Mouse (Mus musculus) gastrocnemius, postnatal 36 days (tissue): ENCODE results near the gene Tsr2. TPM values are rescaled to one million over a fixed set of nuclear protein-coding genes. Genes with fewer than 3 reads are reported as not detected.

Experiments used
- DNase-seq, 2 experiments: peaks; one replicate each; pipeline ENCODE4 v3.0.0; 2022
- intact Hi-C: fragments of 180-260 bp; cut with DNase I; formaldehyde crosslinking; loops from one replicate; pipeline ENCODE4 v1.15.1; 2025
- long read RNA-seq, 2 experiments: library from polyadenylated mRNA; stranded (forward); transcript quantifications; one replicate each; pipeline ENCODE4 v2.0.0; 2021
- total RNA-seq, 2 experiments: library from RNA; stranded (reverse); gene quantifications; 2 replicates each; pipeline ENCODE4 v1.2.3; 2021

Tsr2 gene
- total RNA-seq, result 1 to 10 TPM; 5.6 to 6.4 TPM
- long read RNA-seq, experiment 1, partial matches to known transcripts, result 0 of 6 reads
- long read RNA-seq, experiment 1, other reads (novel, unspliced or antisense), result 1 of 6 reads
- long read RNA-seq, experiment 2, partial matches to known transcripts, result 0 of 5 reads
- long read RNA-seq, experiment 2, other reads (novel, unspliced or antisense), result 1 of 5 reads

DNA sequence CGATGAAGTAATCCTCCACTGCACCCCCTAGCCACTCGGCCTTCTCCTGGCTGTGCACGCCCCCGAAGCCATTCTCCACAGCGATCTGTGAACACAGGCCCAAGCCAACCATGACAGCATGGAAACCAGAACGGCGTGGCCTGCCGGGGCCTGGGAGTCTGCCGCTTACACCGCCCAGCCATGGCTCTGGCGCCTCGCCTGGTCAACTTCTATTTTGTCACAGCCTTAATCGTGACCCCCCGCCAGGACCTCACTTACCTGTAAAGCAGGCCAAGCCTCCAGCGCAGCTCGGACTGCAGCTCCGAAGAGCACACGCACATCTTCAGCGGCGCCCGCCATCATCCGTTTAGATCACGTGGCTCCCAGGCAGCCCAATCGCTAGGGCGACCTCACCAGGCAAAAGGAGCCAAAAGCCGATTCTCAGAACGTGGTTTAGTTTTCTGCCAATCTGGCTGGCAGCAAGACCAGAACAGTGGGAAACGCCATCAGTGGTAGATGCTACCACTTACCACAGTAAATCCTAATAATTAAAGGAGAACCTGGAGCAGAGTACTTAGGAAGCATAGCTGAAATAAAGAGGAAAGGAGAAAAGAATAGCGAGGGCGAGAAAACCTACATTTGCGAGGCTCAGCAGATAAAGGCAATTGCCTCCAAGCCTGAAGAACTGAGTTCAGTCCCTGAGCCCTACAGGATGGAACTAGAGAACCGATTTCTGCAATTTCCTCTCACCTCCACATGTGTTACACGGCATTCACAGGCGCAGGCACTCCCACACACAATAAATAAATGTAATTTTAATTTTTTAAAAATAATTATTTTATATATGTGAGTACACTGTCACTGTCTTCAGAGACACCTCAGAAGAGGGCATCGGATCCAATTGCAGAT is at the start of gene Tsr2:
TSS of gene Tsr2 (minus strand) at position 373 of the 888 bp plus-strand sequence.
- peak; percentile 38 to 47 for DNase-seq
- intact Hi-C loops, result loop anchor here (10.0 kb wide), 1 partner anchor 132 kb away; no protein-coding TSS in a partner anchor

DNA sequence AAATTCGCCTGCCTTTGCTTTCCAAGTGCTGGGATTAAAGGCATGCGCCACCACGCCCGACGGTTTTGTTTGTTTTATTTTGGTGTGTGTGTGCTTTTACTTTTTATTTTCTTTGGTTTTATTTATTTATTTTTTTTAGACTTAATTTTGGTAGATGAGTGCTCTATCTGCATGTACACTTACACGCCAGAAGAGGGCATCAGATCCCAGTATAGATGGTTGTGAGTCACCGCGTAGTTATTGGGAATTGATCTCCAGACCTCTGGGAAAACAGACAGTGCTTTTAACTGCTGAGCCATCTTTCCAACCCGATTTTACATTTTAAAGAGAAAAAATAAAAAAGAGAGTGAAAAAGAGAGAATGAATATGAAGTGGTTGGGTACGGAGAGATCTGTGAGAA is 36.4 kb upstream of the Tsr2 start:
- intact Hi-C loops, result no loop called here

DNA sequence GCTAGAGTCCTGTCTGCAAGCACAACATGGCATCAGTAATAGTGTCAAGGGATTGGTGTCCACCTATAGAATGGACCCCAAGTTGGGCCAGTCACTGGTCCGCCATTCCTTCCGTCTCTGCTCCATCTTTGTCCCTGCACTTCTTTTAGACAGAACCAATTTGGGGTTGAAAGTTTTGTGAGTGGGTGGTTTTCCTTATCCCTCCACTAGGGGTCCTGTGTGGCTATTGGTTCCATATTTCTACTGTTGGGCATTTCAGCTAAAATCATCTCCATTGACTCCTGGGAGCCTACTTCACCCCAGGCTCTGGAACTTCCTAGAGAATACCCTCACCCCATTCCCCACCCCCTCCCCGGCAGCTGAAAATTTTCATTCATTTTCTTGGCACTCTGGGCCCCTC is 34.1 kb upstream of the Tsr2 start:
- intact Hi-C loops, result no loop called here
- no peak for DNase-seq

More for the DNA sequence above, 36.4 kb upstream of the Tsr2 start:
- no peak for DNase-seq

DNA sequence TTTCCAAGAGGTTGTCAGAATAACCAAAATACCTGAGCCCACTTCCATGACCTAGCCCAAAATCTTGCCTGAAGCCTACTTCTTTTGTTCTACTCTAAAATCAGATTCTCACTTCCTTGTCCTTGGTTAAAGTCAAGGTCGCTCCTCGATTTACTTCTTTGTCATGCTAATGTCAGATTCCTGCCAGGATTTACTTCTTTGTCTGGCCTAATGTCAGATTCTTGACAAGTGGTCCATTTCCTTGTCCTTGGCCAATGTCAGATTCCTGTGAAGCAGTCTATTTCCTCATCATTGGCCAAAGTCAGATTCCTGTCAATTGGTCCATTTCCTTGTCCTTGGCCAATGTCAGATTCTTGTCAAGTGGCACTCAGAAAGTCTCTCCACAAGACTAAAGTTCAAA is 27.6 kb upstream of the Tsr2 start:
- intact Hi-C loops, result no loop called here
- no peak for DNase-seq

DNA sequence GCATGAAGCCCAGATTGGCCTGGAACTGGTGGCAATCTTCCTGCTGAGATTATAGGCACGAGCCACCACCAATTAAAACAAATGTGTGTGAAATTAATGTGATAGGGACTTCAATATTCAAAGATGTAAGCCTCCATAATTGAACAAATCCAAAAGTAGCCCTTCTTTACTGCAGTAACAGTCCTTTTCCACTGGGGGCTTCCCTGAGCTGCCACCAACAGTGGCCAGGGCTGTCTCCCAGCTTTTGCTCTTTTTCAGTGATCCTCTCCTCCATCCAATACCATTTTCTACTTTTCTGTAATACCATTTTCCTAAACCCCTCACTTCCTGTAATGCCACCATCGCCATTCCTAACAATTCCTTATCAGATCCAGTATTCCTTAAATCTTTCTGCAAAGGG is 21.1 kb upstream of the Tsr2 start:
- intact Hi-C loops, result loop anchor here (5.0 to 10.0 kb wide), 3 partner anchors 160 to 605 kb away; no protein-coding TSS in a partner anchor
- no peak for DNase-seq

DNA sequence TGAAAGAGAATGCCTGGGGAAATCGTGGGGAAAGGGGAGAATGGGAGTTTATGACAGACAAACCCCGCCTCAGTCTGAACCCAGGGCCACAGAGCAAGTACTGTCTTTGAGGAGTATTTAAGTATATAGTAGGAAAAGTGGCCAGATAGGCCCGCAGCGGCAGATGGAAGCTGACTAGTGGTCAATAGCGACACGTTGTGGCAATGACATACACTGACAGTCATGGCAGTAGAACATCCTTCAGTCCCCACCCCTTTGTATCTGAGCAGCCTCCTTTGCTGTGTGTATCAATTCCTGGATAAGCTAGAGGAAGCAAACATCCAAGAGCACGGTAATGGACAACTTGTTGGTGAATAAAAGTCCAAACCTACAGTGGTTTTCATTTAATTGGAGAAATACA is 20.5 kb upstream of the Tsr2 start:
- DNase-seq, result peak in 1 of 2 experiments; percentile 3
- intact Hi-C loops, result loop anchor here (5.0 to 10.0 kb wide), 3 partner anchors 159 to 604 kb away; no protein-coding TSS in a partner anchor

DNA sequence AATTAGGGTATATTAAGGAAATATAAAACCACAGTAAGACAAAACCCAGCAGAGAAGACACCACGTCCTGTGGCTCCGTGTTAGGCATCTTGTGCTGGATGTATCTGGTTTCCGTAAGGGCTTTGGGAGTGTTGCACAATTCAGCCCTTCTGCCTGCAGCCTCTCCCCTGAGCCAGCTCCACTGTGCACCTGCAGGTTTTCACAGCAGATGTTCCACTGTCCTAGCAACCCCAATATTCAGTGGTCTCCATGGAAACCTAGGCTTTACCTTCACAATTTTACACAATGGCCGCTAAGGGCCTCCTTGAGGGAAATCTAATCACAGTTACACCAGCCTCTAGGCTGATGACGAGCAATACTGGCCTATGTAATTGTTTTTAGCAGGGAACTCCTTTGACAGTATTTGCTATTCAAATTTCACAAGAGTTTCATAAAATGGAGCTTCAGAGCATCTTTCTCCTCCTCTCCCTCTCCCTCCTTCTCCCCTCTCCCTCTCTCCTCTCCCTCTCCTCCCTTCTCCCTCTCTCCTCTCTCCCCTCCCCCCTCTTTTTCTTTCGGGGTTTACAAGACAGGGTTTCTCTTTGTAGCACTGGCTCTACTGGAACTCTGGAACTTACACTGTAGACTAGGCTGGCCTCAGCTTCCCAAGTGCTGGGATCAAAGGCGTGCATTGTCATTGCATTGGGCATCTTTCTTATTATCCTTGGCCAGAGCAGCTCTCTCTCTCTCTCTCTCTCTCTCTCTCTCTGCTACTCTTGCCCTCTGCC is 11.1 kb upstream of the Tsr2 start:
- no peak for DNase-seq
- intact Hi-C loops, result no loop called here

DNA sequence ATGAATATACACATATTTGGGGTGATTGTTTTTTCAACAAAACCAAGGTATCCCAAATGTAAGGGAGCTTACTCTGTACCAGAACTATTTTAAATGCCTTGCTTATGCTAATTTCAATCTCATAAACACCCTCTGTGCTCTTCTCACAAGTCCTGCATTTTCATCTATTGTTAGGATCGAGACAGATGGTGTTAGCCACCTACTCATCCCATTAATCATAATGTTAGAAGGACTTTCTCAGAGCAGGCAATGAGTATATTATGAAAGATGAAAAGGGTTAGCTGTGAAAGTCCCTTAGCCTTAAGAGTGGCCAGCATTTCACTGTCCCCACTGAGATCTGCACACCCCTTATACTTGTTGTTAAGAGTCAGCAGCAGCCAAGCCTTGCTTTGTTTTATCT is 8.9 kb downstream of the Tsr2 start:
- no peak for DNase-seq
- intact Hi-C loops, result no loop called here

DNA sequence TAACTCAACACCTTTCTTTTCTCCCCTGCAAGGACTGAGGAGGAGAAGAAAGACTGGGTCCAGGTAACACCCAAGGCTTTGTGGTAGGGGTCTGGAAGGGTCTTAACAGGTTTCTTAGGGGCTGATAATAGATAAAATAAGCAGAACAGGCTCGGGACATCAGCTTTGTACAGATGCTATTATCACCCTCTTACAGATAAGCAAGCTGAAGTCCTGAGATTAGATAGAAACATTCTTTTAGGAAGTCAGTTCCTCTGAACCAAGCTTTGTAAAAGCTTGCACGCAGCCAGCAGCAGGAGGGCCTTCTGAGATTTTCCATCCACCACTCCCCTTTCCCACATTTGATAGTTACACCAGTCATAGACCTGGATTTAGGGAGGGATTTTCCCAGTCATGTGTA is 10.7 kb downstream of the Tsr2 start:
- intact Hi-C loops, result no loop called here
- DNase-seq, result no peak

DNA sequence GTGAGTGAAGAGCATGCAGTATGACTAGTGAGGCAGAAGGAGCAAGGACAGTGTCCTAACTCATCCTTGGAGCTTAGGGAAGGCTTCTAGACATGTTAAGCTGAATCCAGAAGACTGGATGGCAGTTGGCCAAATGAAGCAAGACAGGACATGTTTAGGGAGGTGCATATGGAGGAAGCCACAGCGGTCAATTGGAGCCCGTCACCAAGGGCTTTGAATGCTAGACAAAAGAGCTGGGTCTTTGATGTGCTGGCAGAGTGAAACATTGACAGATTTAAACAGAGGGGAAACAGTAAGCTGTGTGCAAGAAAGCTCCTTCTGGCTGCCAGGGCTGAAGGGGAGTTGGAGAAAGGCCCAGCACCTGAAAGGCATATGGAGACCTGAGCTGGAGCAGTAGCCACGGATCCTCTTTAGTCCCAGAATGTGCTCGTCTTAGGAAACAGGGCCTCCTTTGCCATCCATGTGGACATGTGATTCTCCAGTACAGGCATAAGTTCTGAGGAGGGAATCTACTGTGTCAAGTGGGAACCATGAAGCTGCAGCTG is 19.3 kb downstream of the Tsr2 start:
- no peak for DNase-seq
- intact Hi-C loops, result no loop called here

DNA sequence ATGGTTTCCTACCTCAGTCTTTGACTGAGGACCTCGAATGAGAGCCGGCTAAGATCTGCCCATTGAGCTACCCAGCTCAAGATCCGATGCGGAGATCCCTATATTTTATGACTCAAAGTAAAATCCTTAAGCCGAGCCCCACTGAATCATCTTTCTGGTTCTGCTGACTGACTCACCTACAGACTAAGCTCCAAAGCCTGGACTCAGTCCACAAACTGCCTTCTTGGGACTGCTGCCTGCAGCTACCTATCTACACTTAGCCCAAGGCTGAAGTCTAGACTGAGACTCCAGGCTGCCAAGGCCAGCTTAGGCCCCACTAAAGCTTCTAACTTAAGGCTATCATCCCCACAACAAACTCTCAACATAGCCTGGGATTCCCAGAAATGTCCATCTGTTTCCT is 20.3 kb downstream of the Tsr2 start:
- DNase-seq, result no peak
- intact Hi-C loops, result no loop called here

DNA sequence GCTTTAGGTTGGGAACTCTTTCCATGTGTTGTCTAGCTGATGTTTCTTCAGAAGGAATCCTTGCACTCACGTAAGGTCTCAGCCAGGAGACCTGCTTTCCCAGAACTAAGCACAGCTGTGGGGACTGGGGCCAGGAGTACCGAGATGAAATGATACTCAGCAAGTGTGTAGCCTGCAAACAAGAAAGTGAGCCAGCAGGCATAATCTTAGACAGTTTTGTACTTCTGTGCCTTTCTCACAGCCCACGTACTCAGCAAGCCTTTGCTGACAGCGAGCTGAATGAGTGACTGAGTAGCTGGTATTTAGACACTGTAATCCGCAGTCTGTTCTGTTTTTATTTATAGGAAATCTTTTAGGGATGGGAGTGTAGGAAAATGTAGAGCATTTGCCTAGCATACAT is 28.5 kb downstream of the Tsr2 start:
- no peak for DNase-seq
- intact Hi-C loops, result no loop called here

DNA sequence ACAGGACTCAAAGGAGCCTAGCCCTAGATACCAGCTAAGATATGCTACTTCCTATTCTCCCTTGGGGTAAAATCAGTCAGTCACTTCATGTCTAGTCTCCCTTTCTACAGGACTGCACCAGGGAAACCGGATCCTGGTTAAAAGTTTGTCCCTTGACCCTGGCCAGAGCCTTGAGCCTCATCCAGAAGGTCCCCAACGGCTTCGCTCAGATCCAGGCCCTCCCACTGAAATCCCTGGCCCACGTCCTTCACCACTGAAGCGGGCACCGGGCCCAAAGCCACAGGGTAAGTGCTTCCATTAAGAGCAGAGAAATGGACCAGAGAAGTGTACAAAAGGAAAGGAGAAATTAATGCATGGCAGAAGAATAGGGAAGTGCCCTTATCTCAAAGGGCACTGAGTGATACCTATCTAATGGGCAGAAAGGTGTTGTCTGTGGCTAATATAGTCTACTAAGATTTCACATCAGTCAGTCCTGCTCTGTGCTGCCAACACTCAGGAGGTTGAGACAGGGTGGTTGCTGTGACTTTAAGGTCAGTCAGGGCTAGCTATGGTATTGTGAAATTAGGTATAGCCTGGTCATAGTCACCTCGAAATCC is 30.2 kb downstream of the Tsr2 start:
- no peak for DNase-seq
- intact Hi-C loops, result no loop called here

DNA sequence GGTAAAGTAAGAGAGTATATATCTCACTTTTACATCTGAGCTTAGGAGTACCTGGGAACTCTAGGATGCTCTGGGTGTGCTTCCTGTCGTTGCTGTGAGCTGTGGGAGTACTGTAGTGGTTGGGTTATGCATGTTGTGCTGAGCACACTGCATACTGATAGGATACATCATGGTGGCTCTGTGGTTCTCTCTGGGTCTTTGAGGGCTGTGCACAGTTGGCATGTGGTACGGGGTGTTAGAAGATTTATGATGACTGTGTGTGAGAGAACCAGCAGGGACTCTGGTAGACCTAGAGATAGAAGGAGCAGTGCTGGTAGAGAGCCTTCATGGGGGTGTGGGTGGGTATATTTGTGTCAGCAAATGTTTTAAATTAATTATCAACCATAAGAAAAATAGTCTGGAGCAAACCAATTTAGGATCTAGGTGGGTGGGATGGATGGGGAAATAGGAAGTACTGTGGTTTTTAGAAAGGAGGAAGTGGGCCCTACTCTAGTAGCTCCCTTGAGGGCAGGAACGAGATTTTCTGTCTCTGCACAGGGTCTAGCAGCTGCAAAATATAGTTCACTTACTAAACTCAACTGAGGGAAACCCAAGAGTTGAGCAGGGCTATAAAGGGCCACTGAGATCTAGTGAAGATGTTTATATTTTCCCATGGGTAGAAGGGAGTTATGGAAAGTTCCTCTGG is 34.6 kb downstream of the Tsr2 start:
- no peak for DNase-seq
- intact Hi-C loops, result no loop called here

DNA sequence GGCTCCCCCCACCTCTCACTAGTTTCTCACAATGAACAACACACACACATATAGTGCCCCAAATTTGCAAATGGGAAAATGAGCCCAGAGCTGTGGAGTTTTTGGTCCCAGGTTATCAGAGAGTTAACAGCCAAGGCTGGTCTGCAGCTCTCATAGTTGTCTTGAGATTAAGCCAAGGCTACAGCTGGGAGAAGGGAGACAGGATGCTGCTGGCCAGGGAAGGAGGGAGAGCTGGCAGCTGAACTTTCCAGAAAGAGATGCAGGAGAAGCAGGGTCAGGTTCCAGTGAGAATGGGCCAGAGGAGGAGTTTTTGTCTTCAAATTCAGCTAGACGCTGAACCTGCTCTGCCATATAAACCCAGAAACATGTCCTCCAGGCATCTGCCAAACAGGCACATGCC is 37.0 kb downstream of the Tsr2 start:
- DNase-seq, result no peak
- intact Hi-C loops, result no loop called here

DNA sequence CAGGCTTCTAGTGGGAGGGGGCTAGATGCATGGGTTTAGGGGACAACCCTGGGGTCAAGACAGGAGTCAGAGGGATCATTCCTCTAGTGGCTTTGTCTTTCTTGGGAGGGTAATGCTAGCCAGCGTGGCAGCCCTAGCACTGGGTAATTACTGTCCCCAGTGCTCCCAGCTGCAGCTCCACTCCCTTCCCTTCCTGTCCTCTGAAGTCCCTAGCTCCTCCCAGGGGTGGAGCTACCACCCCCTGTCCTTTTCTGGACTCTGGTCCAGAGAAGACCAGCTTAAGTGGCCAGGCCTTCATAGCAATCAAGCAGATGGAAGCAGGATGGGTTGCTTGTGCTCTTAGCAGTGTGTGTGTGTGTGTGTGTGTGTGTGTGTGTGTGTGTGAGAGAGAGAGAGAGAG is 40.8 kb downstream of the Tsr2 start:
- intact Hi-C loops, result no loop called here
- DNase-seq, result peak in 1 of 2 experiments; percentile 16

DNA sequence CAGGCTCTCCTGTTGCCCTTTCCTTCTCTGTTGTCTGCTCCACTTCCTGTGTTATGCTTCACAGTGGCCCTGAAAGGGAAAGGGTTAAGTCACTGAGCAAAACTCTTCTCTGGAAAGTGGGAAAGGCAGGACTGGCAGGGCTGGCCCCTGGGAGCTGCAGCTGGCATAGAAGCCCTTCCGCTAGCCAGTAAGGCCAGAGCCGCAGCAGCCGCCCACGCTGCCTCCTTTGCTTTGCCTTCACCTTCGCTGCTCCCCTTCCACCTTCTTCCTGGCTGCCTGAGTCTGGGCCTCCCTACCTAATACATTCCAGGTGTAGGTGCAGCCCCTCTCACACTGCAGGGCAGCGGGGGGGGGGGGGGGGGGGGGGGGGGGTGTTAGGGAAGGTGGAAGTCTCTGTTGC is 41.9 kb downstream of the Tsr2 start:
- intact Hi-C loops, result no loop called here
- DNase-seq, result no peak

DNA sequence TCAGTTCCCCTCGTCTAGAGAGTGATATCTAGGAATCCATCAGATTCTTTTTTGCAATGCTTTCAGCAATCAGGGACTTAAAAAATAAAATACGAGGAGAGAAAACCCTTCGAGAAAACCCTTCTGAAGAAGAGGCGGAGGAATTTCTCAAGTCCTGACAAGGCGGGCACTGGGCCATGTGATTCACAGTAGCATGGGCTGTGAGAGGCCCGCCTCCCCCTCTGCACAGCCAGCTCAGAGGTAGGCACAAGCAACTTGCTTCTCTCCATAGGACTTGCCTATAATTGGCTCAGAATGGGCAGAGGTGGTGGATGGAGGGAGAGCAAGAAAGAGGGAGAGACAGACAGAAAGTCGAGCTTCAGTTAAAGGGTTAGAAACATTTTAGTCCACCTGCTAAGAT is 46.0 kb downstream of the Tsr2 start:
- no peak for DNase-seq
- intact Hi-C loops, result no loop called here

DNA sequence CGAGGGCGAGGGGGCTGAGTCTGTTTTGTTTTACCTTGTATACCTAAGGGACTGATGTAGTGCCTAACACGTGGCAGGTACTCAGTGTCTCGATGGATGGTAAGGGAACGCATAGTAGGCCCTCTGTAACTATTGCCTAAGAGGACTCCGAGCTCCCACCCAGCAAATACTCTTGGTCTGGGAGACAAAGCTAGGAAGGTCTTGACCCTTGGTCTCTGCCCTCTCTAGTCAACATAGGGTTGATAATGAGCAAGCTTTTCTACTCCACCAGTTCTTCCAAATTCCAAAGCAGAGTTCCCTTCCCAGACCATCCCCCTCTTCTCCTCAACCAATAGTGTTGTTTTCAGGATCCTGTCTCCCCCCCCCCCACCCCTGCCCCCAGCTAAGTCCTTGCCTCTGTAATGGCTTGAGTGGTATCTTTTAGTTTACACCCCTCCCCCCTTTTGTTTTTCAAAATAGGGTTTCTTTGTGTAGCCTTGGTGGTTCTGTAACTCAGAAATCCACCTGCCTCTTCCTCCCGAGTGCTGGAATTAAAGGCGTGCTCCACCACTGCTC is 46.6 kb downstream of the Tsr2 start:
- intact Hi-C loops, result no loop called here
- no peak for DNase-seq
